Mouse (Mus musculus): ENCODE data around the gene Olfr512. TPM values are rescaled to one million over a fixed set of nuclear protein-coding genes. Genes with fewer than 3 reads are reported as not detected.

Gene Olfr512
- not detected for polyA plus RNA-seq (2012; fragmentation: generic; extraction: Trizol)

DNA sequence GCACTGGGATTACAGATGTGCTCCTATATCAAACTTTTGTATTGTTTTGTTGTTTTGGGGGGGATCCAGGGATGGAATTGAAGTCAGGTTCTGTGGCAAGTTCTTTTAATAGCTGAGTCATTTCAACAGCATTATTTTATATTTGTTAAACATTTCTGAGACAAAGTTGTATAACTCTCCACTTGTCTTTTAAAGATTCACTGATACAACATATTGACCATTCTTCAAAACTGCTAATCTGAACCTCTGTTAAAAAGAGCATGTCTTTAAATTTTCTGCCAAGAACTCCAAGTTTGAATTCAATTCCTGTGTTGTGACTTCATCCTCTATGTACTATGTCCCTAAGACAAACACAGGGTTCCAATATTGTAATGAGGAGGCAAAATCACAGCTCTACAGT, at the start of gene Olfr512:
Gene Olfr512, plus strand, starts transcription at position 301 of the 400 bp plus-strand sequence.

DNA sequence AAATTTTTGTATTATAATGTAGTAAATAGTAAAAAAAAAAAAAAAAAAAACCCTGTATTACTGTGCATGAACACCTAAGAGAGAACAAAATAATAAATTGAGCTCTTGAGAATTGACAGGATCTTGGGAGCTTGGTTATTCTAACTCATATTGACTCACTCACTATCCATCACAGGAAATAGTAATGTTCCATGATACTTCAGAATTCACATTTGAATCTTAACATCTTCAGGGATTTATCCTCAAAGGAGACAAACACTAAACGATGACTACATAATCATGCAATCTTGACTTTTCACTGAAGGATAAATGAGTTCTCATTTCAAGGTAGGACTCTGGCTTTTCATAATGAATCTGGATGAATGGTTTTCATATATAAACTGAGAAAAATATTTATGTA, 47.0 kb upstream of the Olfr512 start, which contains the start of gene Olfr510:
Gene Olfr510, plus strand, starts transcription at position 301 of the 400 bp plus-strand sequence.

DNA sequence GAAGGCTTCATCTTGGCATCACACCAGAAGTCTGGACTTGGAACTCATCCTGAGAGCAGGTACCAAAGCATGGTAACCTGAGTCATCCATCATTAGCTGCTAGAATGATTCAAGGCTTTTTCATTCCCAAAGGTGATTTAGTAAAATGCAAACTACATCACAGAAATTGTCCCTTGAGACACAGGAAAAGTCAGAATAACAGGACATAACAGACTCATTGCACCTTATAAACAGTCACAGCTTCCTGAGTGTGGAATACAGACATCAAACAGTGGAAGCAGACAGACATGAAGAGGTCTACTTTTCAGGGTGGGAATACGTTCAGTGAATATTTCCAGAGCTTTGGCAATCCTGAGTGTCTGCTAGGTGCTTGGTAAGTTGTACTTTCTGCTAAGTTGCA, 37.6 kb downstream of the Olfr512 start, which contains the start of gene Olfr513:
Gene Olfr513, plus strand, starts transcription at position 301 of the 400 bp plus-strand sequence.

Other genes with a start within 250 kb of the Olfr512 start
- not detected for gene Olfr498, start 248.0 kb upstream of the Olfr512 start, polyA plus RNA-seq (2012; fragmentation: generic; extraction: Trizol)
- not detected for gene Olfr502, start 188.3 kb upstream of the Olfr512 start, polyA plus RNA-seq (2012; fragmentation: generic; extraction: Trizol)
- gene Olfr503, start 168.8 kb upstream of the Olfr512 start, polyA plus RNA-seq (2012; fragmentation: generic; extraction: Trizol) = not detected
- not detected for gene Olfr504, start 147.5 kb upstream of the Olfr512 start, polyA plus RNA-seq (2012; fragmentation: generic; extraction: Trizol)
- not detected for gene Olfr506, start 102.5 kb upstream of the Olfr512 start, polyA plus RNA-seq (2012; fragmentation: generic; extraction: Trizol)
- gene Olfr507, start 91.5 kb upstream of the Olfr512 start, polyA plus RNA-seq (2012; fragmentation: generic; extraction: Trizol) = not detected
- not detected for gene Olfr508, start 83.3 kb upstream of the Olfr512 start, polyA plus RNA-seq (2012; fragmentation: generic; extraction: Trizol)
- gene Olfr509, start 61.4 kb upstream of the Olfr512 start, polyA plus RNA-seq (2012; fragmentation: generic; extraction: Trizol) = not detected
- not detected for gene Olfr510, start 46.9 kb upstream of the Olfr512 start, polyA plus RNA-seq (2012; fragmentation: generic; extraction: Trizol)
- gene Olfr513, start 37.7 kb downstream of the Olfr512 start, polyA plus RNA-seq (2012; fragmentation: generic; extraction: Trizol) = not detected
- not detected for gene Olfr514, start 112.7 kb downstream of the Olfr512 start, polyA plus RNA-seq (2012; fragmentation: generic; extraction: Trizol)
- gene Olfr516, start 137.2 kb downstream of the Olfr512 start, polyA plus RNA-seq (2012; fragmentation: generic; extraction: Trizol) = not detected
- gene Olfr517, start 159.1 kb downstream of the Olfr512 start, polyA plus RNA-seq (2012; fragmentation: generic; extraction: Trizol) = not detected
- gene Olfr518, start 171.7 kb downstream of the Olfr512 start, polyA plus RNA-seq (2012; fragmentation: generic; extraction: Trizol) = not detected
- not detected for gene Olfr519, start 181.1 kb downstream of the Olfr512 start, polyA plus RNA-seq (2012; fragmentation: generic; extraction: Trizol)
- gene Nlrp10, start 216.9 kb downstream of the Olfr512 start, polyA plus RNA-seq (2012; fragmentation: generic; extraction: Trizol) = under 1 TPM in 1 of 2 experiments, not detected in 1; 0.07 TPM
- 100 to 1,000 TPM; 283 to 407 TPM for gene Eif3f, start 221.1 kb downstream of the Olfr512 start, polyA plus RNA-seq (2012; fragmentation: generic; extraction: Trizol)
- gene Tub, start 237.0 kb downstream of the Olfr512 start, polyA plus RNA-seq (2012; fragmentation: generic; extraction: Trizol) = under 1 TPM in 1 of 2 experiments, not detected in 1; 0.05 TPM